Mouse (Mus musculus) bone marrow, adult 2 months (tissue): ENCODE data around the gene Smoc1. TPM values are rescaled to one million over a fixed set of nuclear protein-coding genes. Genes with fewer than 3 reads are reported as not detected.
A peak's percentile ranks its signal among the peaks of the same experiment; 100 is the strongest.

Source experiments
- H3K27ac ChIP-seq: fragments of 200-500 bp; 2 replicates; pipeline ENCODE4 v1.5.1; 2012; ENCODE audit warnings: low read depth, mild to moderate bottlenecking, control low read depth, inconsistent platforms, low read length; ENCODE audit not compliant: control insufficient read depth, poor library complexity, insufficient read depth
- H3K4me1 ChIP-seq: fragments of 200-500 bp; 2 replicates; pipeline ENCODE4 v1.6.1; 2011; ENCODE audit warnings: low read length; ENCODE audit not compliant: control insufficient read depth, insufficient read depth
- H3K4me3 ChIP-seq: fragments of 200-500 bp; replicated peaks from 2 replicates; pipeline ENCODE3; 2011; ENCODE audit warnings: mild to moderate bottlenecking, low read depth, low read length, control low read depth; ENCODE audit not compliant: control insufficient read depth
- CTCF ChIP-seq: fragments of 200-500 bp; IDR thresholded peaks from 2 replicates; pipeline ENCODE4 v1.5.1; 2011; ENCODE audit warnings: low read length, control low read depth; ENCODE audit not compliant: control insufficient read depth, insufficient read depth
- POLR2A ChIP-seq: fragments of 200-500 bp; IDR thresholded peaks from 2 replicates; pipeline ENCODE4 v1.6.1; 2011; ENCODE audit warnings: low read depth, mild to moderate bottlenecking, control low read depth, low read length, borderline replicate concordance; ENCODE audit not compliant: control insufficient read depth
- WGBS: fragments of 180-500 bp; shearing (Covaris S2); methylation state at CpG from one replicate; pipeline ENCODE4 v1.1.7; 2018; 5-methylcytosine and 5-hydroxymethylcytosine counted together
- polyA plus RNA-seq: library from polyadenylated mRNA; stranded (reverse); fragments of >200 nt; gene quantifications from 2 replicates; pipeline ENCODE4 v1.2.4, GENCODE M21; 2011; ENCODE audit warnings: low replicate concordance; ENCODE audit not compliant: missing spikeins, insufficient read depth, insufficient read length

Smoc1 gene
- polyA plus RNA-seq, 1 experiment = 3.9 TPM

- 93% methylated on average over 6 of the region's 6 CpGs for WGBS
- H3K4me1 ChIP-seq = no peaks in the 10 kb centered on the region
- TF ChIP-seq CTCF (no peak), POLR2A (no peak)
- no peak overlapping the region for H3K4me3 ChIP-seq
- H3K27ac ChIP-seq = no peak overlapping the region
Measured at GRCm38 (mm10) chr12:81147956-81148355, 121.3 kb downstream of the Smoc1 start.

DNA sequence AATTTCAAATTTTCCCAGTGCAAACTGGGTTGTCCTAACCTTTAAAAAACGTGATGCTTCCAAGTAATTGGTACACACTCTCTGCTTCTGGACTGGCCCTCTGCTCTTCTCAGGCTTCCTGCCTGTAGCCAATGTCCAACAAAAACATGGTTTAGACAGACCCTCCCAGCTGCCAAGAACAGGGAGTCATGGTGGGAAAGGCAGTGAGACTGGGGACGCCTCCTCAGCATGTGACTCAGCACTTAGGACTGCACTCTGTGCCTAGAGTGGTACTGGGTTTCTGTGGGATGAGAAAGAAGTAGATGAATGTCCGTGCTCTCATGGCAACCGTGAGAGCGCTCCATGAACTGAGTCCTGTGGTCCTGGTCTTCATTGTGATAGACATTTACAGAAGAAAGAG lies 124.3 kb downstream of the Smoc1 start:
- WGBS = 74% methylated on average over 5 of the region's 5 CpGs
- H3K4me3 ChIP-seq = no peak overlapping the region
- H3K4me1 ChIP-seq = no peaks in the 10 kb centered on the region
- TF ChIP-seq CTCF = no peak
- no peak for TF ChIP-seq POLR2A
- no peak overlapping the region for H3K27ac ChIP-seq

- 53% methylated on average over 2 of the region's 2 CpGs for WGBS
- no peaks in the 10 kb centered on the region for H3K4me1 ChIP-seq
- H3K4me3 ChIP-seq = no peak overlapping the region
- no peak overlapping the region for H3K27ac ChIP-seq
- TF ChIP-seq POLR2A = no peak
- TF ChIP-seq CTCF = no peak
Measured at GRCm38 (mm10) chr12:81152082-81152481, 125.5 kb downstream of the Smoc1 start.

DNA sequence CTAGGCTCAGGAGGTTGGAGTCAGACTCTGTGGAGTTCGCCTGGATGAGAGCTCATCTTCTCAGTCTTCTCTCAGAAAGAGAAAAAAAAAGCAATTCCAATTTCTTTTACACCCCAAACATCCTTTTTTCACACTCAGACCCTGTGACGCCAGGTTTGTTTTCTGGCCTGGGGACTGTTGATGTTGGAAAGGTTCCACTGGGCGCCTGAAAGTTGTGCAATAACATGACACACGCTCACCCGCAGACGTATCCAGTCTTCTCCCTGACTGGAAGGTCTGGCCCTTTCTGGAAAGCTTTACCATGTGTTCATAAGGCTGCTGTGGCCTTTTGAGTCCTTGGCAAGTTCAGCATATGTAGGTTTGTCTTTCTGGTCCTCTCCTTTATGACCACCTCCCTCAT lies 129.1 kb downstream of the Smoc1 start:
- no peak for TF ChIP-seq POLR2A
- no peak for TF ChIP-seq CTCF
- Histone ChIP-seq H3K4me1 (no peaks in the 10 kb centered on the region), H3K27ac (no peak overlapping the region), H3K4me3 (no peak overlapping the region)
- 64% methylated on average over 6 of the region's 6 CpGs for WGBS

DNA sequence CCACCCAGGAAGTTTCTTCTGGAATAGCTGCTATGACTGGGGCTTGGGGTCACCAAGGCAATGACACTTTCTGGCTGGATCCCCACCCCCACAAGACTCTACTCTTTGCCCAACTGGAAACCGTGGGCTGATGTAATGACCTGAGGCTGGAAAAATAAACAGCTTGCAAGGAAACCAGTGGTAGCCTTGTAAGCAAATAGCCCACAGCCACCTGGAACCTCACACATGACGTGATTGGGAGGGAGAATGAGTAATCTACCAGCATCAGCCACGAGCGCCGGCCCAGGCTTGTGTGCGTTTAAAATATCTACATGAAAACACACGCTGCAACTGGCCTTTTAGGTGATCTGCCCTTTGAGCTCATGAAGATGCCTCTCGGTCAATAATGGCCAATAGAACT lies 130.2 kb downstream of the Smoc1 start:
- Histone ChIP-seq H3K4me1 (no peaks in the 10 kb centered on the region), H3K27ac (no peak overlapping the region), H3K4me3 (no peak overlapping the region)
- TF ChIP-seq CTCF = no peak
- TF ChIP-seq POLR2A = no peak
- 83% methylated on average over 8 of the region's 8 CpGs for WGBS

- 71% methylated on average over 2 of the region's 2 CpGs for WGBS
- TF ChIP-seq POLR2A (no peak), CTCF (no peak)
- Histone ChIP-seq H3K4me1 (no peaks in the 10 kb centered on the region), H3K27ac (no peak overlapping the region), H3K4me3 (no peak overlapping the region)
Measured at GRCm38 (mm10) chr12:81159947-81160346, 133.3 kb downstream of the Smoc1 start.

GRCm38 (mm10) chr12:81160425-81160824 lies 133.8 kb downstream of the Smoc1 start:
- Histone ChIP-seq H3K4me3 (no peak overlapping the region), H3K27ac (no peak overlapping the region), H3K4me1 (no peaks in the 10 kb centered on the region)
- no peak for TF ChIP-seq CTCF
- no peak for TF ChIP-seq POLR2A
- 86% methylated on average over 3 of the region's 3 CpGs for whole genome bisulfite sequencing

- Histone ChIP-seq H3K4me3 (no peak overlapping the region), H3K27ac (no peak overlapping the region), H3K4me1 (no peaks in the 10 kb centered on the region)
- WGBS = 72% methylated on average over 5 of the region's 5 CpGs
- no peak for TF ChIP-seq POLR2A
- TF ChIP-seq CTCF = peak; percentile 28; the same call in 1 of the 2 replicates
Measured at GRCm38 (mm10) chr12:81160831-81161230, 134.2 kb downstream of the Smoc1 start.

GRCm38 (mm10) chr12:81161282-81161681 lies 134.7 kb downstream of the Smoc1 start:
- Histone ChIP-seq H3K4me1 (no peaks in the 10 kb centered on the region), H3K27ac (no peak overlapping the region), H3K4me3 (no peak overlapping the region)
- WGBS = 84% methylated on average over 2 of the region's 2 CpGs
- TF ChIP-seq POLR2A (no peak), CTCF (no peak)
